Mouse (Mus musculus) Patski (cell line): ENCODE measurements around the gene Zmiz1. TPM values are rescaled to one million over a fixed set of nuclear protein-coding genes. Genes with fewer than 3 reads are reported as not detected.
A peak's percentile ranks its signal among the peaks of the same experiment; 100 is the strongest.

Experiments used
- ATAC-seq: fragments of 100-300 bp; one replicate; pipeline ENCODE4 v1.8.0; 2021
- CTCF ChIA-PET: fragments of 350-600 bp; sonication (Branson Sonifier 250); formaldehyde crosslinking; loops from one replicate; lab custom pipeline; 2022; ENCODE audit warnings: inconsistent platforms; lab: Charles Lee
- POLR2A ChIA-PET: fragments of 350-600 bp; sonication (Branson Sonifier 250); formaldehyde crosslinking; loops from one replicate; lab custom pipeline; 2022; ENCODE audit warnings: antibody characterized with exemption, inconsistent platforms; lab: Charles Lee
- DNase-seq: peaks from one replicate; pipeline ENCODE4 v3.0.0-alpha.2; 2011; ENCODE audit warnings: low read depth, low spot score
- H3K27me3 ChIP-seq: fragments of 371-371 bp; one replicate; pipeline ENCODE4 v1.5.1; 2021
- CTCF ChIP-seq: fragments of 100-300 bp; IDR thresholded peaks from one replicate; pipeline ENCODE4 v1.5.1; 2021
- in situ Hi-C: fragments of 300-500 bp; cut with MboI; formaldehyde crosslinking; loops from 3 replicates; pipeline ENCODE4 v1.11.1; 2018; ENCODE audit warnings: low pct_unique_long_range_greater_than_20kb, mixed read lengths
- polyA plus RNA-seq: library from polyadenylated mRNA; unstranded; gene quantifications from one replicate; pipeline ENCODE4 v1.2.3, GENCODE M21; 2021

Gene Zmiz1
- polyA plus RNA-seq, 1 experiment from 2014 or later: 55.2 TPM

- no peaks in the 10 kb centered on the region for H3K27me3 ChIP-seq
- ChIA-PET POLR2A (interaction anchor here (0.8 kb wide), 2 partner anchors 12 to 52 kb away, joined by 4 to 6 read pairs; no protein-coding TSS in a partner anchor), CTCF (interaction anchor here (0.6 to 0.9 kb wide), 2 partner anchors 15 to 17 kb away, joined by 3 read pairs; no protein-coding TSS in a partner anchor)
- in situ Hi-C loops: no loop called here
- ATAC-seq: peak; percentile 37
- no peak for TF ChIP-seq CTCF
- DNase-seq: no peak
These were observed 13.3 kb downstream of the Zmiz1 start for GRCm38 (mm10) chr14:25472096-25472861.

- DNase-seq (no peak), ATAC-seq (no peak)
- no peaks in the 10 kb centered on the region for H3K27me3 ChIP-seq
- ChIA-PET CTCF (no interaction called here), POLR2A (interaction anchor here (0.8 to 1.2 kb wide), 2 partner anchors 23 to 51 kb away, joined by 3 to 6 read pairs; no protein-coding TSS in a partner anchor)
- in situ Hi-C loops: no loop called here
- no peak for TF ChIP-seq CTCF
These were observed 14.1 kb downstream of the Zmiz1 start for GRCm38 (mm10) chr14:25472981-25473649.

GRCm38 (mm10) chr14:25474017-25474416 is 15.0 kb downstream of the Zmiz1 start:
- DNase-seq (no peak), ATAC-seq (no peak)
- POLR2A ChIA-PET: interaction anchor here (1.1 to 1.2 kb wide), 2 partner anchors 11 to 22 kb away, joined by 3 read pairs; no protein-coding TSS in a partner anchor
- no peak for TF ChIP-seq CTCF
- in situ Hi-C loops: no loop called here
- H3K27me3 ChIP-seq: no peaks in the 10 kb centered on the region
- CTCF ChIA-PET: no interaction called here

GRCm38 (mm10) chr14:25474732-25475131 is 15.7 kb downstream of the Zmiz1 start:
- no peak for DNase-seq
- CTCF ChIA-PET: interaction anchor here (1.2 to 1.4 kb wide), 2 partner anchors 11 to 19 kb away, joined by 4 to 5 read pairs; no protein-coding TSS in a partner anchor
- ATAC-seq: no peak
- POLR2A ChIA-PET: interaction anchor here (0.6 to 1.3 kb wide), 4 partner anchors 12 to 73 kb away, joined by 3 to 4 read pairs (median 3); no protein-coding TSS in a partner anchor
- in situ Hi-C loops: loop anchor here (5.0 kb wide), 1 partner anchor 53 kb away; no protein-coding TSS in a partner anchor
- no peaks in the 10 kb centered on the region for H3K27me3 ChIP-seq
- TF ChIP-seq CTCF: no peak

- no peak for DNase-seq
- ChIA-PET CTCF (interaction anchor here (1.5 kb wide), 1 partner anchor 11 kb away, joined by 5 read pairs; no protein-coding TSS in a partner anchor), POLR2A (interaction anchor here (1.0 kb wide), 1 partner anchor 10 kb away, joined by 4 read pairs; no protein-coding TSS in a partner anchor)
- TF ChIP-seq CTCF: no peak
- H3K27me3 ChIP-seq: no peaks in the 10 kb centered on the region
- ATAC-seq: peak; percentile 58
- in situ Hi-C loops: loop anchor here (5.0 kb wide), 1 partner anchor 51 kb away; no protein-coding TSS in a partner anchor
These were observed 17.1 kb downstream of the Zmiz1 start for GRCm38 (mm10) chr14:25476048-25476447.

- ATAC-seq (no peak), DNase-seq (no peak)
- no peak for TF ChIP-seq CTCF
- no peaks in the 10 kb centered on the region for H3K27me3 ChIP-seq
- POLR2A ChIA-PET: interaction anchor here (1.0 kb wide), 1 partner anchor 9 kb away, joined by 4 read pairs; no protein-coding TSS in a partner anchor
- CTCF ChIA-PET: interaction anchor here (1.5 to 1.9 kb wide), 2 partner anchors 11 to 18 kb away, joined by 4 to 5 read pairs; no protein-coding TSS in a partner anchor
- in situ Hi-C loops: loop anchor here (5.0 kb wide), 1 partner anchor 51 kb away; no protein-coding TSS in a partner anchor
These were observed 17.5 kb downstream of the Zmiz1 start for GRCm38 (mm10) chr14:25476453-25476852.

- DNase-seq (no peak), ATAC-seq (no peak)
- ChIA-PET POLR2A (no interaction called here), CTCF (interaction anchor here (1.5 to 1.9 kb wide), 2 partner anchors 10 to 17 kb away, joined by 4 to 5 read pairs; no protein-coding TSS in a partner anchor)
- H3K27me3 ChIP-seq: no peaks in the 10 kb centered on the region
- in situ Hi-C loops: loop anchor here (5.0 kb wide), 1 partner anchor 50 kb away; no protein-coding TSS in a partner anchor
- TF ChIP-seq CTCF: no peak
These were observed 18.3 kb downstream of the Zmiz1 start for GRCm38 (mm10) chr14:25477268-25477667.

- ATAC-seq (no peak), DNase-seq (no peak)
- TF ChIP-seq CTCF: no peak
- in situ Hi-C loops: loop anchor here (5.0 kb wide), 1 partner anchor 49 kb away; no protein-coding TSS in a partner anchor
- ChIA-PET CTCF (interaction anchor here (1.9 kb wide), 1 partner anchor 16 kb away, joined by 4 read pairs; no protein-coding TSS in a partner anchor), POLR2A (interaction anchor here (0.6 kb wide), 1 partner anchor 14 kb away, joined by 3 read pairs; no protein-coding TSS in a partner anchor)
- no peaks in the 10 kb centered on the region for H3K27me3 ChIP-seq
These were observed 19.3 kb downstream of the Zmiz1 start for GRCm38 (mm10) chr14:25478257-25478656.

- no peaks in the 10 kb centered on the region for H3K27me3 ChIP-seq
- ChIA-PET POLR2A (no interaction called here), CTCF (no interaction called here)
- ATAC-seq (no peak), DNase-seq (no peak)
- in situ Hi-C loops: loop anchor here (5.0 kb wide), 1 partner anchor 49 kb away; no protein-coding TSS in a partner anchor
- TF ChIP-seq CTCF: no peak
These were observed 19.8 kb downstream of the Zmiz1 start for GRCm38 (mm10) chr14:25478755-25479154.

GRCm38 (mm10) chr14:25479841-25480252 is 20.9 kb downstream of the Zmiz1 start:
- DNase-seq (no peak), ATAC-seq (no peak)
- ChIA-PET POLR2A (no interaction called here), CTCF (no interaction called here)
- no peaks in the 10 kb centered on the region for H3K27me3 ChIP-seq
- in situ Hi-C loops: loop anchor here (5.0 kb wide), 1 partner anchor 47 kb away; no protein-coding TSS in a partner anchor
- TF ChIP-seq CTCF: no peak
